Mouse (Mus musculus) limb, embryonic 10.5 days (tissue): ENCODE measurements at regions not wholly inside any gene's neighbourhood (a gene's known extent, or its start where the extent isn't known, plus 50 kb on each side); places are given as distances from the start of the nearest gene placed in this dataset.

ENCODE experiments used
- DNase-seq: peaks from one replicate; pipeline ENCODE4 v3.0.0-alpha.2; 2017; ENCODE audit warnings: low spot score
- H3K27ac ChIP-seq: fragments of 300-500 bp; sonication (generic); 2 replicates; pipeline ENCODE4 v1.5.1; 2016; ENCODE audit warnings: mild to moderate bottlenecking
- H3K27me3 ChIP-seq: fragments of 300-500 bp; sonication (generic); 2 replicates; pipeline ENCODE4 v1.6.1; 2016; ENCODE audit warnings: low read depth, mild to moderate bottlenecking; ENCODE audit not compliant: poor library complexity, severe bottlenecking
- H3K36me3 ChIP-seq: fragments of 300-500 bp; sonication (generic); 2 replicates; pipeline ENCODE4 v1.6.1; 2016; ENCODE audit warnings: mild to moderate bottlenecking, moderate library complexity
- H3K4me1 ChIP-seq: fragments of 300-500 bp; sonication (generic); 2 replicates; pipeline ENCODE4 v1.6.1; 2016
- H3K4me3 ChIP-seq: fragments of 300-500 bp; sonication (generic); 2 replicates; pipeline ENCODE4 v1.5.1; 2016; ENCODE audit warnings: mild to moderate bottlenecking, moderate library complexity
- H3K9me3 ChIP-seq: fragments of 300-500 bp; sonication (generic); replicated peaks from 2 replicates; pipeline ENCODE4 v1.6.1; 2016; ENCODE audit warnings: mild to moderate bottlenecking
- WGBS: fragments of 180-500 bp; shearing (Covaris S2); methylation state at CpG from one replicate; pipeline ENCODE4 v1.1.7; 2016; 5-methylcytosine and 5-hydroxymethylcytosine counted together

DNA sequence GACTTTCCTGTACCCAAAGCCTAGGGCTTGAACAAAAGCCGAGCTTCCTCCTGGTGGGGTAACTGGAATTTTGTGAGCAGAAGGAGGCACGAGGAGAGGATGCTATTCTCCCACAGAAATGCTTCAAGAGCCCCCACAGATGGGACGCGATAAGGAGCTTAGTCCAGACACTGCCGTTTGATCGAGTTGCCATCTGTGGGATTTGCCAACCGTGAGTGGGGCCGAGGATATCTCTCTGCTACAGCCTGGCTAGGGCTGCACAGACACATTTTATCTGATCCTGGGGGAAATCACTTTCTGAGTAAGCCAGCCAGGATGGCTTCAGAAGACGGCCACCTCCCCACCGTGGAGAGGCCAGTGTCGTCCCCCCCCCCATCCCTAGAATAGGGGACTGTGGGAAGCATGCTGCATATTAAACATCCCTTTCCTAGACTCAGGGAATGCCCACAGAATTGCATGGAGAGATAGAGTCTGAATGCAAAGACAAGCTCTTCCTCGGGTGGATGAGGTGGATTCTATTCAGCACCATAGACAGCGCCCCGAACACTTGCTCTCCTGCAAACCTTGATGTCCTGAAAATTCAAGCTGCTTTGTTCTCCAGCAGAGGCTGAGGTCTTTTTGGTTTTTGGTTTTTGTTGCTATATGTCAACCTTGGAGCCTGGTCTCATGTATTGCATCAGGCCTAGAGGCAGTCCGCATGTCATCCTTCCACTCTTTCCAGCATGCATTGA, 611.6 kb upstream of the Fam19a5 start:
- no peaks in the 10 kb centered on the region for H3K9me3 ChIP-seq
- no peaks in the 10 kb centered on the region for H3K36me3 ChIP-seq
- H3K27ac ChIP-seq, result no peak overlapping the region
- DNase-seq, result peak; percentile 75
- no peaks in the 10 kb centered on the region for H3K4me1 ChIP-seq
- no peaks in the 10 kb centered on the region for H3K27me3 ChIP-seq
- no peak overlapping the region for H3K4me3 ChIP-seq
- 63% methylated on average over 15 of the region's 15 CpGs for WGBS

GRCm38 (mm10) chr15:86937364-86937763, 606.7 kb upstream of the Fam19a5 start:
- Histone ChIP-seq H3K27ac (no peak overlapping the region), H3K4me3 (no peak overlapping the region), H3K9me3 (no peaks in the 10 kb centered on the region), H3K36me3 (no peaks in the 10 kb centered on the region), H3K4me1 (0 out of 2 replicates have a peak, but pooled peaks cover 4% of the 10 kb centered on the region), H3K27me3 (no peaks in the 10 kb centered on the region)
- DNase-seq, result no peak
- WGBS, result 87% methylated on average over 3 of the region's 3 CpGs

DNA sequence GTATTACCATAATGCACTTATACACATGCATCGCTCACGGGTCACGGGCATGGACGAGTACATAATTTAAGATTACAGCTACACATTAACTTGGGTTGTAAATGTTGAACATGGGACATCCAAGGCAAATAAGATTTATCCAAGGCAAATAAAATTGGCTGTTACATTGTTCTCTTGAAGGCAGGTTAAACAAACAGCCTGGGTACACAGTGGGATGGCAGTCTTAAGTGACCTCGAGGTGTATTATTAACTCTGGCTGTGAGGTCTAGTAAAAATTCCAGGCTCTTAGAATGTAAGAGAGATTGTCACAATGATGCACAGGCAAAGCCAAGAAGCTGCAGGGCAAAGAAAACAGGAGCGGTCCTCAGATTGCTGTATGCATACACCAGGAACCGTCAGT, 599.6 kb upstream of the Fam19a5 start:
- no peak overlapping the region for H3K4me3 ChIP-seq
- no peaks in the 10 kb centered on the region for H3K9me3 ChIP-seq
- 88% methylated on average over 7 of the region's 7 CpGs for WGBS
- H3K27ac ChIP-seq, result no peak overlapping the region
- H3K4me1 ChIP-seq, result peaks cover 7% of the 10 kb centered on the region; the same call in 1 of the 2 replicates
- DNase-seq, result no peak
- no peaks in the 10 kb centered on the region for H3K27me3 ChIP-seq
- H3K36me3 ChIP-seq, result no peaks in the 10 kb centered on the region

- H3K4me3 ChIP-seq, result no peak overlapping the region
- no peaks in the 10 kb centered on the region for H3K9me3 ChIP-seq
- no peak overlapping the region for H3K27ac ChIP-seq
- WGBS, result 62% methylated on average over 5 of the region's 5 CpGs
- DNase-seq, result no peak
- no peaks in the 10 kb centered on the region for H3K4me1 ChIP-seq
- H3K36me3 ChIP-seq, result no peaks in the 10 kb centered on the region
- H3K27me3 ChIP-seq, result no peaks in the 10 kb centered on the region
These were observed 591.5 kb upstream of the Fam19a5 start for GRCm38 (mm10) chr15:86952593-86952992.

DNA sequence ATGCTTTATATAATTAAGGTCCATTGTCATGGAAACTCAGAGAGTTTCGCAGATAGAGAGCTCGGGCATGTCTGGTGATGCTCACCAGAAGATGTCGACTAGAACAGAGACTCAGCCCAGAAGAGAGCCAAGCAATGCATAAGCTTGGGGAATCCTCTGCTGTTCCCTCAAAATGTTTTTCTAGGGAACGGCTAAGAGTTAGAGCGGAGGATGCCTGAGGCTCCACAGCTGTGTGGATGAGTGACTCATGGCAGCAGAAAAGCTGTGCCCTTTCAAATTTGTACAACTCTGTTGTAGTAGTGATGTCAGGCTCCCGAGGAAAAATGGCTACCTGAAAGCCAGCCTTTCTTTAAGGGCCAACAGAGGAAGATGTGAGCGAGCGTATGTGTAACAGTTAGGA, 586.2 kb upstream of the Fam19a5 start:
- WGBS, result 88% methylated on average over 8 of the region's 8 CpGs
- Histone ChIP-seq H3K9me3 (no peaks in the 10 kb centered on the region), H3K27ac (no peak overlapping the region), H3K27me3 (no peaks in the 10 kb centered on the region), H3K4me1 (no peaks in the 10 kb centered on the region), H3K36me3 (no peaks in the 10 kb centered on the region), H3K4me3 (no peak overlapping the region)
- DNase-seq, result no peak

DNA sequence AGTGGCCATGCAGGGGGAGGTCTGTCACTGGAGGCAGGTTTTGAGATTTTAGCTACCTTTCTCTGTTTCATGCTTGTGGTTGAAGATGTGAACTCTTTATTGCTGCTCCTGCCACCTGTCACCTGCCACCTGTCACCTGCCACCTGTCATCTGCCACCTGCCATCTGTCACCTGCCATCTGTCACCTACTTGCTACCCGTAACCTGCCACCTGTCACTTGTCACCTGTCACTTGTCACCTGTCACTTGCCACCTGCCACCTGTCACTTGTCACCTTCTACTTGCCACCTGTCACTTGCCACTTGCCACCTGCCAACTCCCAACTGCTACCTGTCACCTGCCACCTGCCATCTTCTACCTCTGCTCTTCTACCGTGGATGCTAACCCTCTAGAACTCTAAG, 581.2 kb upstream of the Fam19a5 start:
- 81% methylated on average over 2 of the region's 2 CpGs for WGBS
- DNase-seq, result no peak
- Histone ChIP-seq H3K36me3 (no peaks in the 10 kb centered on the region), H3K9me3 (no peaks in the 10 kb centered on the region), H3K4me1 (no peaks in the 10 kb centered on the region), H3K27me3 (no peaks in the 10 kb centered on the region), H3K4me3 (no peak overlapping the region), H3K27ac (no peak overlapping the region)

DNA sequence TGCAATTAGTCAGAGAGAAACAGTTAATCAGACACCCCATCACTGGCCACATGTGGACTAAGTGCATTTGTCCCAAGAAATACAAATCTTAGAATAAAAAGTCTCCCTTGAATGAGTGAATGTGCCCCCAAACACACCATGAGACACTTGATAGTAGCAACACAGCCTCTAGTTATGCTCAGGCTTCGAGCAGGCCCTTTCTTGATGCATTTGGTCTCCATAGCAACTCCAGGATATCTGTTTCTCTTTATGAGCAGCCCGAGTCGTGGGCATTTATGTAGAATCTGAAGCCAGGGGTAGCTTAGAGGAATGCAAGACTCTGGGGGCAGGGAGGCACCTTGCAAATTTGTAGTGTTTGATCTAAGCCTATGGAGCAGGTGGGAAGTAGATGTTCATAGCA, 580.6 kb upstream of the Fam19a5 start:
- 65% methylated on average over 3 of the region's 3 CpGs for WGBS

DNA sequence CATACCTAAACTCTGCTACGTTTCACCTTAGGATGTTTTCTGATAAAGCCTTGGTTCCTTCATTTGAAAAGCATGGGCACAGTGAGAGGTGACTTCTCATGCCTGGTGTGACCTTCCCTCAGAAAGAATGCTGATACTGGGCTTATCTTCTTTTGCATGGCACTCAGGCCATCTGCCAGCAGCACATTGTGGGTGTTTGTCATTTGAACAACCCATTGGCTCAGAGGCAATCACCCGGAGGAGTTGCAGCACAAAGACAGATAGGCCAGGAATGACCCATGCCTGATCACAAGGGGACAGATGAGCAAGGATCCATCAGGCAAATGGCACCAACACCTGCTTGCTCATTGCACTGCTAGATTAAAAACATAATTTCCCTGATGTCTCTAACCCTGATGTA, 572.7 kb upstream of the Fam19a5 start:
- no peaks in the 10 kb centered on the region for H3K36me3 ChIP-seq
- no peaks in the 10 kb centered on the region for H3K9me3 ChIP-seq
- 92% methylated on average over 2 of the region's 2 CpGs for WGBS
- DNase-seq, result no peak
- H3K27ac ChIP-seq, result no peak overlapping the region
- H3K27me3 ChIP-seq, result no peaks in the 10 kb centered on the region
- H3K4me1 ChIP-seq, result no peaks in the 10 kb centered on the region
- H3K4me3 ChIP-seq, result no peak overlapping the region

More for the DNA sequence above, 580.6 kb upstream of the Fam19a5 start:
- no peaks in the 10 kb centered on the region for H3K36me3 ChIP-seq
- no peaks in the 10 kb centered on the region for H3K9me3 ChIP-seq
- no peak overlapping the region for H3K27ac ChIP-seq
- no peak overlapping the region for H3K4me3 ChIP-seq
- H3K4me1 ChIP-seq, result no peaks in the 10 kb centered on the region
- H3K27me3 ChIP-seq, result no peaks in the 10 kb centered on the region
- no peak for DNase-seq

DNA sequence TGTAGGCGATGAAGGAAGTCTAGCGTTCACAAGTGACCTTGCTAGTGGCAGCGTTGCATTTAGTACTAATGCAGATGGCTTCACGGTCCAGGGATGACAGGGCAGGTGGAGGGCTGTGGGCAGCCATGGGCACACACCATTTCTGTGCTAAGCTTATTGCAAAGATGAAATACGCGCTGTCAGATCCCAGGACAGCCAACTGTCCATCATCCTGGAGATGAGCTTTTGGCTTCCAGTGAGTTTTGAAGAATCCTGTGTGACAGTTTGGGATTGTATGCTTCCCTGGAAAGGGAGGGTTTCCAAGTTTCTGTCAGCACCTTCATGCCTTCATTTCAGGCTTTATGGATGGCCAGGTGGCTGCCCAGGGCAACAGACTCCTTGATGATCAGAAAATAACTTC, 547.9 kb upstream of the Fam19a5 start:
- Histone ChIP-seq H3K27me3 (no peaks in the 10 kb centered on the region), H3K27ac (no peak overlapping the region), H3K4me1 (no peaks in the 10 kb centered on the region), H3K4me3 (no peak overlapping the region), H3K9me3 (no peaks in the 10 kb centered on the region), H3K36me3 (no peaks in the 10 kb centered on the region)
- DNase-seq, result no peak
- 91% methylated on average over 6 of the region's 6 CpGs for WGBS

- 61% methylated on average over 8 of the region's 8 CpGs for WGBS
- Histone ChIP-seq H3K9me3 (no peaks in the 10 kb centered on the region), H3K4me3 (no peak overlapping the region), H3K27ac (no peak overlapping the region), H3K27me3 (no peaks in the 10 kb centered on the region), H3K4me1 (peaks cover 4% of the 10 kb centered on the region; the same call in 1 of the 2 replicates), H3K36me3 (no peaks in the 10 kb centered on the region)
- no peak for DNase-seq
These were observed 525.1 kb upstream of the Fam19a5 start for GRCm38 (mm10) chr15:87018978-87019377.

- Histone ChIP-seq H3K4me1 (no peaks in the 10 kb centered on the region), H3K4me3 (no peak overlapping the region), H3K27ac (no peak overlapping the region), H3K9me3 (no peaks in the 10 kb centered on the region), H3K27me3 (no peaks in the 10 kb centered on the region), H3K36me3 (no peaks in the 10 kb centered on the region)
- WGBS, result 91% methylated on average over 13 of the region's 13 CpGs
- no peak for DNase-seq
These were observed 498.1 kb upstream of the Fam19a5 start for GRCm38 (mm10) chr15:87045971-87046370.

DNA sequence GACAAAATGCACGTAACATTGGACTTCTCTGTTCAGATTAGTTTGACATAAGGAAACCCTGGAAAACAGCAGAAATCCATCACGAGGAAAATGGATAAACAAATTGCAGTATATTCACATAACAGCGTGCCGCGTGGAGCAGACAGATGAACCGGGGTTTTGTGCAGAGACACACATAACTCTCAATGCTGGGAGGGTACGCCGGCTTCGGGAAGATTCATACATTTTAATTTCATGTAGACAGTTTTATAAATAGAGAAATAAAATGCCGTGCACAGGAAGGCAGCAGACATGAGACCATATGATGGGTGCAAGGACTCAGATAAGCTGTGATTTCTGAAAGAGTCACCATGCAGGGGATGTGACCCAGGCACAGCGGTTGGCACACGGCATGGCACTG, 489.9 kb upstream of the Fam19a5 start:
- no peaks in the 10 kb centered on the region for H3K36me3 ChIP-seq
- H3K4me1 ChIP-seq, result no peaks in the 10 kb centered on the region
- no peak overlapping the region for H3K27ac ChIP-seq
- 93% methylated on average over 12 of the region's 12 CpGs for WGBS
- H3K4me3 ChIP-seq, result no peak overlapping the region
- H3K9me3 ChIP-seq, result no peaks in the 10 kb centered on the region
- H3K27me3 ChIP-seq, result no peaks in the 10 kb centered on the region
- DNase-seq, result no peak

DNA sequence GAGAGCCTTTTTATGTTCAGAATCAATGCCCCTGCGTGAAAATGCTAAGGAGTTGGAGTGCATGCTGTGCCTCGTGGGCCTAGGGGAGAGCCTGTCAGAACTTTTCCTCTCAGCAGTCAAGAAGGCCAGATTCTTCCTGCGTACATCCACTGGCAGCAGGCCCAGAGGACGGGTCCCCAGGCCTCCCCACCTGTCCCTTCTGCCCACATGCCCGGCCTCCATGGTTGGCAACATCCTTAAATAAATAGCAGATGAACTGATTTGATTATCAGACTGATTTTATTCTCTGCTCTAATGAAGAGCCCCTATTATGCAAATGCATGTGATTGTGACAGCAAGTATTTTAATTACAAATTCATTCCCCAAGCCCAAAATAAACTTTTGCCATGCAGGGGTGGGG, 479.2 kb upstream of the Fam19a5 start:
- no peak overlapping the region for H3K4me3 ChIP-seq
- H3K27ac ChIP-seq, result no peak overlapping the region
- no peaks in the 10 kb centered on the region for H3K4me1 ChIP-seq
- WGBS, result 69% methylated on average over 5 of the region's 5 CpGs
- H3K36me3 ChIP-seq, result no peaks in the 10 kb centered on the region
- no peak for DNase-seq
- no peaks in the 10 kb centered on the region for H3K9me3 ChIP-seq
- H3K27me3 ChIP-seq, result no peaks in the 10 kb centered on the region

GRCm38 (mm10) chr15:87068261-87068660, 475.8 kb upstream of the Fam19a5 start:
- WGBS, result 81% methylated on average over 13 of the region's 13 CpGs

More at GRCm38 (mm10) chr15:87068261-87068660, 475.8 kb upstream of the Fam19a5 start:
- Histone ChIP-seq H3K27me3 (no peaks in the 10 kb centered on the region), H3K36me3 (no peaks in the 10 kb centered on the region), H3K4me3 (no peak overlapping the region), H3K9me3 (no peaks in the 10 kb centered on the region), H3K4me1 (no peaks in the 10 kb centered on the region), H3K27ac (no peak overlapping the region)
- DNase-seq, result no peak
